Mouse (Mus musculus): ENCODE results near the gene Gm11985. TPM values are rescaled to one million over a fixed set of nuclear protein-coding genes. Genes with fewer than 3 reads are reported as not detected.

Gene Gm11985
- polyA plus RNA-seq, 1 experiment: 0.10 TPM

GRCm38 (mm10) chr11:7194432-7195311 lies 6.3 kb upstream of the Gm11985 start:
- Histone ChIP-seq H3K36me3 (ENCODE audit: control insufficient read depth, insufficient read depth, low read length) (no peaks in the 10 kb centered on the region), H3K4me1 (ENCODE audit: control insufficient read depth, insufficient read depth, low read length) (peaks cover 7% of the 10 kb centered on the region), H3K27ac (ENCODE audit: control insufficient read depth, insufficient read depth, low read depth, low read length) (no peak overlapping the region), H3K4me3 (ENCODE audit: control insufficient read depth, low read depth, low read length) (no peak overlapping the region), H3K27me3 (ENCODE audit: control insufficient read depth, insufficient read depth, low read length) (no peaks in the 10 kb centered on the region)
- TF ChIP-seq POLR2A (IDR thresholded peaks at IDR 0.05; ENCODE audit: control insufficient read depth, low read depth, low read length): no peak
- peak; percentile 52; the same call in 1 of the 2 replicates for TF ChIP-seq CTCF (IDR thresholded peaks at IDR 0.05; ENCODE audit: control insufficient read depth, insufficient read depth, insufficient replicate concordance, low read depth, low read length)

GRCm38 (mm10) chr11:7193134-7193533 lies 4.8 kb upstream of the Gm11985 start:
- TF ChIP-seq POLR2A (IDR thresholded peaks at IDR 0.05; ENCODE audit: control insufficient read depth, low read depth, low read length): no peak
- TF ChIP-seq CTCF (IDR thresholded peaks at IDR 0.05; ENCODE audit: control insufficient read depth, insufficient read depth, insufficient replicate concordance, low read depth, low read length): no peak
- H3K27ac ChIP-seq (ENCODE audit: control insufficient read depth, insufficient read depth, low read depth, low read length): no peak overlapping the region
- no peaks in the 10 kb centered on the region for H3K36me3 ChIP-seq (ENCODE audit: control insufficient read depth, insufficient read depth, low read length)
- H3K27me3 ChIP-seq (ENCODE audit: control insufficient read depth, insufficient read depth, low read length): no peaks in the 10 kb centered on the region
- no peak overlapping the region for H3K4me3 ChIP-seq (ENCODE audit: control insufficient read depth, low read depth, low read length)
- H3K4me1 ChIP-seq (ENCODE audit: control insufficient read depth, insufficient read depth, low read length): peaks cover 7% of the 10 kb centered on the region

GRCm38 (mm10) chr11:7192710-7193109 lies 4.3 kb upstream of the Gm11985 start:
- Histone ChIP-seq H3K36me3 (ENCODE audit: control insufficient read depth, insufficient read depth, low read length) (no peaks in the 10 kb centered on the region), H3K27me3 (ENCODE audit: control insufficient read depth, insufficient read depth, low read length) (no peaks in the 10 kb centered on the region), H3K27ac (ENCODE audit: control insufficient read depth, insufficient read depth, low read depth, low read length) (no peak overlapping the region), H3K4me1 (ENCODE audit: control insufficient read depth, insufficient read depth, low read length) (peaks cover 4% of the 10 kb centered on the region), H3K4me3 (ENCODE audit: control insufficient read depth, low read depth, low read length) (no peak overlapping the region)
- TF ChIP-seq POLR2A (IDR thresholded peaks at IDR 0.05; ENCODE audit: control insufficient read depth, low read depth, low read length): no peak
- no peak for TF ChIP-seq CTCF (IDR thresholded peaks at IDR 0.05; ENCODE audit: control insufficient read depth, insufficient read depth, insufficient replicate concordance, low read depth, low read length)

GRCm38 (mm10) chr11:7187472-7187871 lies 897 bp downstream of the Gm11985 start:
- Histone ChIP-seq H3K27me3 (ENCODE audit: control insufficient read depth, insufficient read depth, low read length) (no peaks in the 10 kb centered on the region), H3K27ac (ENCODE audit: control insufficient read depth, insufficient read depth, low read depth, low read length) (no peak overlapping the region), H3K36me3 (ENCODE audit: control insufficient read depth, insufficient read depth, low read length) (no peaks in the 10 kb centered on the region), H3K4me1 (ENCODE audit: control insufficient read depth, insufficient read depth, low read length) (0 out of 2 replicates have a peak, but pooled peaks cover 2% of the 10 kb centered on the region), H3K4me3 (ENCODE audit: control insufficient read depth, low read depth, low read length) (no peak overlapping the region)
- TF ChIP-seq POLR2A (IDR thresholded peaks at IDR 0.05; ENCODE audit: control insufficient read depth, low read depth, low read length) (no peak), CTCF (IDR thresholded peaks at IDR 0.05; ENCODE audit: control insufficient read depth, insufficient read depth, insufficient replicate concordance, low read depth, low read length) (no peak)

- H3K27me3 ChIP-seq (ENCODE audit: control insufficient read depth, insufficient read depth, low read length): no peaks in the 10 kb centered on the region
- H3K4me1 ChIP-seq (ENCODE audit: control insufficient read depth, insufficient read depth, low read length): 0 out of 2 replicates have a peak, but pooled peaks cover 2% of the 10 kb centered on the region
- no peaks in the 10 kb centered on the region for H3K36me3 ChIP-seq (ENCODE audit: control insufficient read depth, insufficient read depth, low read length)
- no peak overlapping the region for H3K27ac ChIP-seq (ENCODE audit: control insufficient read depth, insufficient read depth, low read depth, low read length)
- TF ChIP-seq POLR2A (IDR thresholded peaks at IDR 0.05; ENCODE audit: control insufficient read depth, low read depth, low read length) (no peak), CTCF (IDR thresholded peaks at IDR 0.05; ENCODE audit: control insufficient read depth, insufficient read depth, insufficient replicate concordance, low read depth, low read length) (no peak)
- H3K4me3 ChIP-seq (ENCODE audit: control insufficient read depth, low read depth, low read length): no peak overlapping the region
These were observed 3.9 kb downstream of the Gm11985 start for GRCm38 (mm10) chr11:7184420-7184819.

GRCm38 (mm10) chr11:7182409-7183042 lies 5.8 kb downstream of the Gm11985 start:
- H3K36me3 ChIP-seq (ENCODE audit: control insufficient read depth, insufficient read depth, low read length): no peaks in the 10 kb centered on the region
- H3K27me3 ChIP-seq (ENCODE audit: control insufficient read depth, insufficient read depth, low read length): no peaks in the 10 kb centered on the region
- no peak overlapping the region for H3K27ac ChIP-seq (ENCODE audit: control insufficient read depth, insufficient read depth, low read depth, low read length)
- H3K4me3 ChIP-seq (ENCODE audit: control insufficient read depth, low read depth, low read length): no peak overlapping the region
- TF ChIP-seq POLR2A (IDR thresholded peaks at IDR 0.05; ENCODE audit: control insufficient read depth, low read depth, low read length) (no peak), CTCF (IDR thresholded peaks at IDR 0.05; ENCODE audit: control insufficient read depth, insufficient read depth, insufficient replicate concordance, low read depth, low read length) (no peak)
- H3K4me1 ChIP-seq (ENCODE audit: control insufficient read depth, insufficient read depth, low read length): no peaks in the 10 kb centered on the region

- no peaks in the 10 kb centered on the region for H3K27me3 ChIP-seq (ENCODE audit: control insufficient read depth, insufficient read depth, low read length)
- no peak overlapping the region for H3K4me3 ChIP-seq (ENCODE audit: control insufficient read depth, low read depth, low read length)
- H3K4me1 ChIP-seq (ENCODE audit: control insufficient read depth, insufficient read depth, low read length): no peaks in the 10 kb centered on the region
- no peak overlapping the region for H3K27ac ChIP-seq (ENCODE audit: control insufficient read depth, insufficient read depth, low read depth, low read length)
- TF ChIP-seq POLR2A (IDR thresholded peaks at IDR 0.05; ENCODE audit: control insufficient read depth, low read depth, low read length) (no peak), CTCF (IDR thresholded peaks at IDR 0.05; ENCODE audit: control insufficient read depth, insufficient read depth, insufficient replicate concordance, low read depth, low read length) (no peak)
- no peaks in the 10 kb centered on the region for H3K36me3 ChIP-seq (ENCODE audit: control insufficient read depth, insufficient read depth, low read length)
These were observed 9.1 kb downstream of the Gm11985 start for GRCm38 (mm10) chr11:7179276-7179675.
